In genomic region chr2:72297716-72298082, GRCm38 (mm10) we compare ENCODE assay signal across 10 mouse cellular contexts. TPM values are rescaled to one million over a fixed set of nuclear protein-coding genes. Genes with fewer than 3 reads are reported as not detected.
DNase-seq lines count a peak whose midpoint lies in the region; ATAC-seq and TF ChIP-seq lines count a peak whose summit lies in the region.
"Had no signal": no experiment of that assay in that cellular context is flagged by ENCODE, and none has a peak within 500 bp of the region (broad histone marks: within the 10 kb centered on the region; RNA-seq: fewer than 3 reads in every experiment).

No protein-coding gene starts in this region.

- no peaks in the 10 kb centered on the region; the same call in 1 of the 2 replicates for H3K79me2 ChIP-seq in liver, adult 2 months (ENCODE audit: control insufficient read depth, insufficient read depth, low read length)

- no peaks in the 10 kb centered on the region; the same call in 1 of the 2 replicates for H3K4me1 ChIP-seq in liver, adult 2 months (ENCODE audit: control insufficient read depth, insufficient read depth, low read length)
- no peaks in the 10 kb centered on the region for H3K4me1 ChIP-seq in liver, embryonic 11.5 days (replicated peaks; ENCODE audit: control insufficient read depth, insufficient read depth, low read length)
- H3K4me1 ChIP-seq in kidney, adult 2 months (ENCODE audit: control insufficient read depth, insufficient read depth, low read length), result no peaks in the 10 kb centered on the region
- H3K4me1 ChIP-seq in forebrain, embryonic 13.5 days, result no peaks in the 10 kb centered on the region

- ATAC-seq in liver, embryonic 11.5 days (replicated peaks; ENCODE audit: low FRiP score), result no peak
- ATAC-seq in megakaryocyte progenitor cell, adult 5-6 weeks (replicated peaks; ENCODE audit: poor library complexity), result peak; percentile 23; the same call in 1 of the 2 replicates
- no peak for ATAC-seq in activated CD4-positive, CD25-positive, alpha-beta regulatory T cell, adult 4 months
- ATAC-seq in forebrain, embryonic 13.5 days, result no peak

- TF ChIP-seq CTCF in liver, adult 2 months (IDR thresholded peaks at IDR 0.05; ENCODE audit: low read depth, low read length), result no peak
- TF ChIP-seq CTCF in kidney, adult 2 months (conservative IDR thresholded peaks at IDR 0.05; ENCODE audit: insufficient read depth, insufficient read length, low read depth, low read length), result no peak

- no peaks in the 10 kb centered on the region for H3K27me3 ChIP-seq in liver, adult 2 months (ENCODE audit: control insufficient read depth, insufficient read depth, low read length)
- H3K27me3 ChIP-seq in liver, embryonic 11.5 days (replicated peaks; ENCODE audit: control insufficient read depth, insufficient read depth, low read length), result no peaks in the 10 kb centered on the region
- H3K27me3 ChIP-seq in kidney, adult 2 months (replicated peaks; ENCODE audit: control insufficient read depth, insufficient read depth, low read length), result no peaks in the 10 kb centered on the region
- no peaks in the 10 kb centered on the region for H3K27me3 ChIP-seq in forebrain, embryonic 13.5 days

- H3K9ac ChIP-seq in liver, adult 2 months (ENCODE audit: low read depth, low read length), result no peak overlapping the region
- no peak overlapping the region for H3K9ac ChIP-seq in liver, embryonic 11.5 days (ENCODE audit: low read depth, low read length)
- H3K9ac ChIP-seq in forebrain, embryonic 13.5 days, result no peak overlapping the region

- TF ChIP-seq POLR2A in liver, adult 2 months (IDR thresholded peaks at IDR 0.05; ENCODE audit: extremely low read depth, insufficient read depth, low read length), result no peak
- no peak for TF ChIP-seq POLR2A in kidney, adult 2 months (IDR thresholded peaks at IDR 0.05; ENCODE audit: low read depth, low read length)

- no peak overlapping the region for H3K4me2 ChIP-seq in liver, embryonic 11.5 days
- H3K4me2 ChIP-seq in forebrain, embryonic 13.5 days, result no peak overlapping the region

- H3K27ac ChIP-seq in liver, adult 2 months (replicated peaks; ENCODE audit: insufficient read depth, low read depth, low read length), result no peak overlapping the region; the same call in 1 of the 2 replicates
- H3K27ac ChIP-seq in liver, embryonic 11.5 days (ENCODE audit: low read depth, low read length), result no peak overlapping the region
- H3K27ac ChIP-seq in kidney, adult 2 months (ENCODE audit: insufficient read depth, low read depth, low read length), result peak overlapping the region; percentile 11; the same call in 1 of the 2 replicates
- H3K27ac ChIP-seq in forebrain, embryonic 13.5 days, result no peak overlapping the region

- peak overlapping the region; percentile 3; the same call in 1 of the 2 replicates for H3K4me3 ChIP-seq in liver, adult 2 months (ENCODE audit: insufficient read depth, low read depth, low read length)
- H3K4me3 ChIP-seq in liver, embryonic 11.5 days (ENCODE audit: low read depth, low read length), result no peak overlapping the region
- H3K4me3 ChIP-seq in kidney, adult 2 months (ENCODE audit: insufficient read depth, low read depth, low read length), result peak overlapping the region; percentile 12
- H3K4me3 ChIP-seq in forebrain, embryonic 13.5 days, result no peak overlapping the region

- no peaks in the 10 kb centered on the region for H3K9me3 ChIP-seq in liver, embryonic 11.5 days (ENCODE audit: control insufficient read depth, low read length)
- no peaks in the 10 kb centered on the region for H3K9me3 ChIP-seq in forebrain, embryonic 13.5 days (replicated peaks)
- H3K9me3 ChIP-seq: G1E had no signal

- no peaks in the 10 kb centered on the region for H3K36me3 ChIP-seq in liver, adult 2 months (ENCODE audit: control insufficient read depth, insufficient read depth, low read length)
- no peaks in the 10 kb centered on the region; the same call in 1 of the 2 replicates for H3K36me3 ChIP-seq in liver, embryonic 11.5 days (ENCODE audit: control insufficient read depth, insufficient read depth, low read length)
- no peaks in the 10 kb centered on the region for H3K36me3 ChIP-seq in kidney, adult 2 months (ENCODE audit: control insufficient read depth, insufficient read depth, low read length)
- H3K36me3 ChIP-seq in forebrain, embryonic 13.5 days (ENCODE audit: poor library complexity, severe bottlenecking), result no peaks in the 10 kb centered on the region

- 56% methylated on average over 10 of the region's 10 CpGs for WGBS in liver, adult 2 months
- WGBS in liver, embryonic 11.5 days, result 72% methylated on average over 10 of the region's 10 CpGs
- WGBS in kidney, adult 2 months, result 35% methylated on average over 10 of the region's 10 CpGs
- WGBS in forebrain, embryonic 13.5 days, result 84% methylated on average over 10 of the region's 10 CpGs

- no peak for DNase-seq in liver, adult 2 months (ENCODE audit: extremely low read depth, low read depth, low spot score)
- DNase-seq in liver, embryonic 11.5 days (ENCODE audit: low spot score), result no peak
- DNase-seq in gastrocnemius, adult 8-10 months (ENCODE audit: low spot score in 2 of 2), result peak; percentile 40 to 56
- DNase-seq in kidney, adult 2 months, result peak; percentile 60
- DNase-seq in spleen, adult 18-20 months, result no peak
- DNase-seq: midbrain, embryonic 14.5 days had no signal

RNA-seq across cellular contexts. Expression of gene Map3k20, which starts 12.3 kb away (rescaled TPM):
- 11.8 TPM in 2 replicates for total RNA-seq in liver, adult 2 months (2014; rRNA removed)
- 4.5 and 4.6 TPM in 2 replicates for polyA plus RNA-seq in liver, adult 2 months (2012; rRNA removed)
- polyA plus RNA-seq in liver, embryonic 11.5 days (2014; fragmentation: Nextera tagmentation; extraction: Ambion mirVana), result 12.2 and 17.2 TPM in 2 replicates
- total RNA-seq in gastrocnemius, adult 8-10 months (2022), result 100 to 1,000 TPM; 348 to 422 (median 393) TPM
- polyA plus RNA-seq in kidney, adult 2 months (2012; rRNA removed), result 7.0 and 8.3 TPM in 2 replicates
- total RNA-seq in megakaryocyte progenitor cell, adult 5-6 weeks (2015), result 76.0 and 84.5 TPM in 2 replicates
- total RNA-seq in megakaryocyte progenitor cell, adult 5-6 weeks (2017), result 57.9 and 61.8 TPM in 2 replicates
- polyA plus RNA-seq in activated CD4-positive, CD25-positive, alpha-beta regulatory T cell, adult 4 months (2017; shearing (Covaris generic)), result under 1 TPM; 0.42 to 0.55 TPM
- 5.9 and 6.0 TPM in 2 replicates for polyA plus RNA-seq in forebrain, embryonic 13.5 days (2015; fragmentation: Nextera tagmentation; extraction: Ambion mirVana)

Comparison
In these comparisons a context has a peak if more than half of its experiments do, and no peak if none do; other contexts are left out.
1. H3K4me3 ChIP-seq: peak in liver, adult 2 months (single experiment) and kidney, adult 2 months (single experiment); none in liver, embryonic 11.5 days (single experiment) and forebrain, embryonic 13.5 days (single experiment).
2. DNase-seq: peak in gastrocnemius, adult 8-10 months (2 of 2) and kidney, adult 2 months (single experiment); none in liver, adult 2 months (single experiment), liver, embryonic 11.5 days (single experiment) and spleen, adult 18-20 months (0 of 2).